Mouse (Mus musculus) small intestine, adult 2 months (tissue): ENCODE measurements at regions not wholly inside any gene's neighbourhood (a gene's known extent, or its start where the extent isn't known, plus 50 kb on each side); places are given as distances from the start of the nearest gene placed in this dataset.

Source experiments
- H3K27ac ChIP-seq: fragments of 200-500 bp; 2 replicates; pipeline ENCODE4 v1.5.1; 2012; ENCODE audit warnings: low read depth, low read length, control low read depth, inconsistent platforms; ENCODE audit not compliant: insufficient read depth
- H3K27me3 ChIP-seq: fragments of 200-500 bp; 2 replicates; pipeline ENCODE4 v1.6.1; 2012; ENCODE audit warnings: mild to moderate bottlenecking, moderate library complexity, low read length, inconsistent platforms; ENCODE audit not compliant: control insufficient read depth, insufficient read depth
- H3K36me3 ChIP-seq: fragments of 200-500 bp; 2 replicates; pipeline ENCODE4 v1.6.1; 2012; ENCODE audit warnings: mild to moderate bottlenecking, low read length, control low read depth, inconsistent platforms; ENCODE audit not compliant: control insufficient read depth, insufficient read depth
- H3K4me1 ChIP-seq: fragments of 200-500 bp; 2 replicates; pipeline ENCODE4 v1.6.1; 2012; ENCODE audit warnings: low read length, inconsistent platforms, mixed read lengths; ENCODE audit not compliant: control insufficient read depth, insufficient read depth, insufficient read length
- H3K4me3 ChIP-seq: fragments of 200-500 bp; 2 replicates; pipeline ENCODE4 v1.5.1; 2012; ENCODE audit warnings: low read depth, mild to moderate bottlenecking, control low read depth, inconsistent platforms, low read length, moderate library complexity
- CTCF ChIP-seq: fragments of 200-500 bp; IDR thresholded peaks from 2 replicates; pipeline ENCODE4 v1.5.1; 2012; ENCODE audit warnings: low read depth, mild to moderate bottlenecking, control low read depth, inconsistent platforms, low read length, moderate library complexity, mixed read lengths; ENCODE audit not compliant: insufficient replicate concordance, insufficient read length; ENCODE audit errors: extremely low read depth
- POLR2A ChIP-seq: fragments of 200-500 bp; IDR thresholded peaks from 2 replicates; pipeline ENCODE4 v1.6.1; 2012; ENCODE audit warnings: low read depth, mild to moderate bottlenecking, control low read depth, inconsistent platforms, low read length, moderate library complexity
- WGBS: fragments of 180-500 bp; shearing (Covaris S2); methylation state at CpG from one replicate; pipeline ENCODE4 v1.1.7; 2018; 5-methylcytosine and 5-hydroxymethylcytosine counted together

DNA sequence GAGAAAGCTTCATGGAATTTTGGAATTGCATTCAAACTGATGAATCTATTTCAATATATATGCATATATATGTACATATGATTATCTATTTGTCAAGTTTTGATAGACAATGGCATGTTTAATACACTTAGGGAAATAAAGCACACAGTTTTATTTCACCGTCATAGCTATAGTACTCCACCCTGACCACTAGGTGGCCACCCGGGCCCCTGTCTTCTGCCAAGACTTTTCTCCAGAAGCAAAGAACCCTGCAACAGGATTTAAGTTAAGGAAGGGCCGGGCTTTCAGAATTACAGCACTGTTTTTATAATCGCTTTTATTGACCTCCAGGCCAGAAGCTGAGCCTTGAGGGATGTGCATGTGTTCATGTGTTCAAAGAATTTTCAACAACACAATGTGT lies 158.6 kb downstream of the Moxd1 start:
- H3K36me3 ChIP-seq, result no peaks in the 10 kb centered on the region
- TF ChIP-seq POLR2A (no peak), CTCF (peak; percentile 73; the same call in 1 of the 2 replicates)
- WGBS, result 24% methylated on average over 4 of the region's 4 CpGs
- no peaks in the 10 kb centered on the region for H3K27me3 ChIP-seq
- no peaks in the 10 kb centered on the region for H3K4me1 ChIP-seq
- no peak overlapping the region for H3K4me3 ChIP-seq
- H3K27ac ChIP-seq, result no peak overlapping the region

DNA sequence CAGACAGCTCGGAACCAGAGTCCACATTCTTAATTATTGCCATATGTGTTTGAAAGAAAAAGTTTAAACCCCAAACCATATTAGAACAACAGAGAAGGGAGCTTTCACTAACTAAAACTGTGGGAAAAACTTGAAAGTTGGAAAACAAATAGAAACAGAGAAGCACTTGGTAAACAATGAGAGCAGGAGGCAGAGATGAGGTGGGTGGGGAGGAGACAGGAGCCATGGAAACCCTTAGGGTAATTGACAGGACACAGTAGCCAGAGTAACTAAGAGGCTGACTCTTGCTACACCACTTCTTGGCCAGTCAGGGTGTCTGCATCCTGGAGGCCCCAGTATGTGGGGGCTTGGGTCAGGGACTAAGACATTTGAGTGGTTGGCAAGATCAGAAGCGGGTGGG lies 160.7 kb downstream of the Moxd1 start:
- whole genome bisulfite sequencing, result 84% methylated on average over 2 of the region's 2 CpGs
- no peak for TF ChIP-seq POLR2A
- TF ChIP-seq CTCF, result no peak
- H3K4me3 ChIP-seq, result no peak overlapping the region

DNA sequence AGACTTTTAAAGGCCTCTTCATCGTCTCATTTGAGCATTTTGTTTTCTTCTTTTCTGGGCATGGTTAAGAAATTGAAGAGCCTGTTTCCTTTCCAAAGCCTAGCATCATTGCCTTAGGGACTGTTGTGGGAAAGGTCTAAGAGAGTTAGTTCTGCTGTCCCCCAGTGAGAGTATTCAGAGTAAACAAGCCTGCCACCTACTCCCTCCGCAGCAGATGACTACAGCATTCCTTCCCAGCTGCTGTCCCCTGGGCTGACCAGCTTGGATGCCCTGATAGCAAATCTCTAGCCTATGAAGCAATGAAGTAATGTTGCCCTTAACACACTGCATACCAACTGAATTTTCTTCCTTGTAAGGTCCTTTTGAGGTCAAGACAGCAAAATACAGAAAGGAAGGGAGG lies 164.9 kb downstream of the Moxd1 start:
- no peaks in the 10 kb centered on the region for H3K36me3 ChIP-seq
- peaks cover 3% of the 10 kb centered on the region; the same call in 1 of the 2 replicates for H3K4me1 ChIP-seq
- peak overlapping the region; percentile 25 for H3K27ac ChIP-seq
- H3K4me3 ChIP-seq, result no peak overlapping the region
- WGBS, result 78% methylated on average over 2 of the region's 2 CpGs
- no peak for TF ChIP-seq CTCF
- no peak for TF ChIP-seq POLR2A
- no peaks in the 10 kb centered on the region for H3K27me3 ChIP-seq

More for the DNA sequence above, 160.7 kb downstream of the Moxd1 start:
- H3K36me3 ChIP-seq, result no peaks in the 10 kb centered on the region
- no peaks in the 10 kb centered on the region for H3K4me1 ChIP-seq
- H3K27ac ChIP-seq, result no peak overlapping the region
- no peaks in the 10 kb centered on the region for H3K27me3 ChIP-seq

DNA sequence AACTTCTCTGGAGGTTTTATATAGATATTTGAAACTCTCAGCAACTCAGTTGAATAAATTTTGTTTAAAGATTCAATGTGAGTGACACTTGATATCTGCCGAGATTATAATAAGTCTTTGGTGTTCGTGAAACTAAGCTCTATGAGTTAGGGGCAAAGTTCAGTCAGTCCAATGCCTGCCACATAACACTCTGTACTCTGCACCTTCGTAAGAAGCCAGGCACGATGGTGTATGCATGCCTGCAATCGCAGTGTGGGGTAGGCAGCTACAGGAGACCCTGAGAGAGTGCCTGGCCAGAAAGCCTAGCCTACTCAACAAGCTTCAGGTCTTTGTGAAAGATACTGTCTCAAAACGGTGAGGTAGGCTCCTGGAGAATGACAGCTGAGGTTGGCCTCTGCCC lies 167.7 kb downstream of the Moxd1 start:
- WGBS, result 34% methylated on average over 6 of the region's 6 CpGs
- no peaks in the 10 kb centered on the region for H3K27me3 ChIP-seq
- no peaks in the 10 kb centered on the region for H3K36me3 ChIP-seq
- peaks cover 3% of the 10 kb centered on the region; the same call in 1 of the 2 replicates for H3K4me1 ChIP-seq
- H3K27ac ChIP-seq, result no peak overlapping the region
- no peak for TF ChIP-seq POLR2A
- TF ChIP-seq CTCF, result no peak
- H3K4me3 ChIP-seq, result no peak overlapping the region

DNA sequence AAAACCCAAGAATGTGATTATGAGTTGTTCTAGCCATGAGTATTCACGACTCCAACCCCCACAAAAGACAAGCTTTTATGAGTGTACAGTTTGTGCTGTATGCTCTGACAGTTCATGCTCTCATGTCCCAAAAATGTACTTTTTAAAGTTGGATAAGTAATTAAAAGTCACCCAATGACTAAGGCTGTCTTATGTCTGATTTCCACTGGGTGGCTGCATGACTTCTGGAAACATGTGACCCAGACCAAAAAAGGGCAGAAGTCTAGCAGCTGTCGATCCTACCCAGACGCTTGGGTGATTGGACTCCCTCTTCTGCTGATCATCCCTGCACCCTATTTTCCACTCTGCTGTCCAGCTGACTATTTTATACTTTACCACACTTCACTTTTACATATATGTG lies 168.7 kb downstream of the Moxd1 start:
- Histone ChIP-seq H3K27ac (no peak overlapping the region), H3K4me1 (peaks cover 3% of the 10 kb centered on the region; the same call in 1 of the 2 replicates), H3K36me3 (no peaks in the 10 kb centered on the region), H3K27me3 (no peaks in the 10 kb centered on the region), H3K4me3 (no peak overlapping the region)
- TF ChIP-seq CTCF (no peak), POLR2A (no peak)
- 70% methylated on average over 3 of the region's 3 CpGs for WGBS

DNA sequence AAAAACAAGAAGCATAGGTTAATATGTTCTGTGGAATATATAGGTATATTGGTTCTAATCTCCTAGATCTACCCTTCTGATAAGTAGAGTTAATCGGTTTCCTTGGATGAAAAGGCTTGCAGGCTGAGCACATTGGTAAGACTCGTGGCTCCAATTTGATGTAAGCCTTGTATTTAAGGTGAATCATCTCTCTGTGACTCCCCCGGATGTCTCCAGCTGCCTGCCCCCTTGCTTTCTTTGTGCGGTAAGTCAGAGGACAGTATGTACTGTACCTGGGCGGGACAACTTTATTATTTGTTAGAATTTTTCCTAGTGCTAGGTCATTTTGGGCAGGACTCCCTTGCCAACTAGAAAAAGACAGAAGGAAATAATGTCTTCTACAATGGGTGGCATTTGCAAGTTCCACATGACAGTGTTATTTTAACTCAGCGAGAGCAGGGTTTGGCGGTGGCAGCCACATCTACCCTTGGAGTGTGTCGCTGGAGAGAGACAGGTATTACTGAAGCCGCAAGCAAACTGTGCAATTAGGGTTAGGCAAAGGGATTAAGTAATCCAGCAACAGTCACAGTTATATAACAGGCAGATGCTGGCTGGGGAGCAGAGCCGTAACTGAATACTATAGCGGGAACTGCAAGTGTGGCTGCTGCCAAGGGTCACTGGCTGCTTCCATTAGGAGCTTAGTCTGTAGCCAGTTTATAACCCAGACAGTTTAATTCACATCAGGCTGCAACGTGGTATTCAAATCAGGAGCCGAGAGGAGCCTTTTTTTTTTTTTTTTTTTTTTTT lies 172.9 kb downstream of the Moxd1 start:
- H3K36me3 ChIP-seq, result no peaks in the 10 kb centered on the region
- H3K27ac ChIP-seq, result no peak overlapping the region
- TF ChIP-seq POLR2A (no peak), CTCF (no peak)
- 72% methylated on average over 13 of the region's 13 CpGs for WGBS
- H3K4me3 ChIP-seq, result no peak overlapping the region
- H3K27me3 ChIP-seq, result no peaks in the 10 kb centered on the region
- peaks cover under 1% of the 10 kb centered on the region; the same call in 1 of the 2 replicates for H3K4me1 ChIP-seq

DNA sequence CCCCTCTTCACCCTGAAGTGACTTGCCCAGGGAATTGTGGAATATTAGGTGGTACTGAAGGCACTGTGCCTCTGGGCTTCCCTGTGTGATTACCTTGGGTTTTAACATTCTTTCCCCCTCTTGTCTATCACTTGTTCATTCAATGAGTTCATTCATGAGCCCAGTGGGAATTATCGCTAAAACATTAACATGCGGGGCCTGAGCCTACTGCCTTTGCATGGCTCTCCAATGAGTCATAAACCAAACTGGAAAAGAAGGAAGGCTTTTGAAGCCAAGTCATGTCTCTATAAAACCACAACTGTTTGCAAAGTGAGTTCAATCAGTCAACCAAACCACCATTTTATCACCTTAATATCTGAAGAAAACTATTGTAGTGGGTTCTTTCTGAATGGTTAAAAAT lies 173.8 kb downstream of the Moxd1 start:
- Histone ChIP-seq H3K36me3 (no peaks in the 10 kb centered on the region), H3K27me3 (no peaks in the 10 kb centered on the region), H3K4me3 (no peak overlapping the region), H3K4me1 (no peaks in the 10 kb centered on the region), H3K27ac (no peak overlapping the region)
- WGBS, result 18% methylated on average over 2 of the region's 2 CpGs
- TF ChIP-seq CTCF, result no peak
- no peak for TF ChIP-seq POLR2A

DNA sequence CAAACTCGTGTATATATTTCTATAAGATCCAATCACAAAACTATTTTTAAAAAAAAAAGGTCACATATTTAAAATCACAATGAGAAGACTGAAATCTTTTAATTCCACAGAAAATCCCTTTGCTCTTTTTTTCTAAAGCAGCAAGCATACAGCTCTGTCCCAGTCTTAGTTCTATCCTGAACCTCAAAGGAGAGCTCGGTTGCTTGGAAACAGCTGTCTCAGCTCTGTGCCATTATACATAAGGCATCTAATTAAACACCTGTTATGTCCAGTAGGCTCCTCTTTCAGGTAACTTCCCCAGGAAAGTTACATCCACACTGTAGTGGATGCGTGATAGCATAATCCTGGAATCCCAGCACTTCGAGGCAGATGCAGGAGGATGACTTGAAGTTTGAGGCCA lies 181.5 kb downstream of the Moxd1 start:
- Histone ChIP-seq H3K27me3 (no peaks in the 10 kb centered on the region), H3K4me1 (no peaks in the 10 kb centered on the region), H3K4me3 (no peak overlapping the region), H3K27ac (no peak overlapping the region), H3K36me3 (no peaks in the 10 kb centered on the region)
- 78% methylated on average over 4 of the region's 4 CpGs for WGBS
- no peak for TF ChIP-seq CTCF
- no peak for TF ChIP-seq POLR2A
